Mouse (Mus musculus) midbrain, embryonic 14.5 days (tissue): Measurements from ENCODE around the gene Atpaf2. TPM values are rescaled to one million over a fixed set of nuclear protein-coding genes. Genes with fewer than 3 reads are reported as not detected.

ENCODE experiments used
- ATAC-seq: fragments of 200-750 bp; cut with Nextera tagmentation; 2 replicates; pipeline ENCODE4 v1.8.0; 2017; ENCODE audit warnings: moderate number of reproducible peaks, moderate library complexity; ENCODE audit not compliant: low FRiP score, low TSS enrichment
- DNase-seq: peaks from one replicate; pipeline ENCODE4 v3.0.0-alpha.2; 2015
- H3K27ac ChIP-seq: fragments of 300-500 bp; sonication (generic); replicated peaks from 2 replicates; pipeline ENCODE4 v1.5.1; 2014; ENCODE audit warnings: mild to moderate bottlenecking, low read depth, low read length, moderate library complexity
- H3K27me3 ChIP-seq: fragments of 300-500 bp; sonication (generic); 2 replicates; pipeline ENCODE4 v1.6.1; 2014; ENCODE audit warnings: low read length, control low read depth, mixed read lengths; ENCODE audit not compliant: control insufficient read depth, insufficient read depth
- H3K36me3 ChIP-seq: fragments of 300-500 bp; sonication (generic); 2 replicates; pipeline ENCODE4 v1.6.1; 2014; ENCODE audit warnings: low read length, control low read depth; ENCODE audit not compliant: control insufficient read depth, insufficient read depth
- H3K4me1 ChIP-seq: fragments of 300-500 bp; sonication (generic); 2 replicates; pipeline ENCODE4 v1.6.1; 2014; ENCODE audit warnings: mild to moderate bottlenecking, antibody characterized with exemption, low read length, control low read depth; ENCODE audit not compliant: control insufficient read depth, insufficient read depth
- H3K4me2 ChIP-seq: fragments of 300-500 bp; sonication (generic); 2 replicates; pipeline ENCODE4 v1.6.1; 2014; ENCODE audit warnings: mild to moderate bottlenecking, low read length, moderate library complexity
- H3K4me3 ChIP-seq: fragments of 300-500 bp; sonication (generic); replicated peaks from 2 replicates; pipeline ENCODE4 v1.5.1; 2014; ENCODE audit warnings: low read depth, low read length
- H3K9ac ChIP-seq: fragments of 300-500 bp; sonication (generic); replicated peaks from 2 replicates; pipeline ENCODE4 v1.6.1; 2014; ENCODE audit warnings: mild to moderate bottlenecking, low read length, moderate library complexity
- H3K9me3 ChIP-seq: fragments of 300-500 bp; sonication (generic); 2 replicates; pipeline ENCODE4 v1.6.1; 2016; ENCODE audit warnings: low read length, control low read depth, mixed read lengths; ENCODE audit not compliant: control insufficient read depth
- WGBS: fragments of 180-500 bp; shearing (Covaris S2); extraction: QIAGEN DNeasy Blood & Tissue Kit; methylation state at CpG from one replicate; pipeline ENCODE4 v1.1.7; 2014; 5-methylcytosine and 5-hydroxymethylcytosine counted together
- polyA plus RNA-seq: library from polyadenylated mRNA; unstranded; fragments of >200 nt; fragmentation: Nextera tagmentation; extraction: Ambion mirVana; gene quantifications from 2 replicates; pipeline ENCODE4 v1.2.1, GENCODE M21; 2014

Gene Atpaf2
- 38.8 and 42.5 TPM in 2 replicates for polyA plus RNA-seq

- Histone ChIP-seq H3K9ac (peak within 1 kb of the TSS; percentile 83), H3K4me3 (peak within 1 kb of the TSS; percentile 91), H3K27ac (peak within 1 kb of the TSS; percentile 81), H3K9me3 (no peaks in the 10 kb centered on the region), H3K36me3 (no peaks in the 10 kb centered on the region), H3K27me3 (no peaks in the 10 kb centered on the region), H3K4me1 (peaks cover 12% of the 10 kb centered on the region), H3K4me2 (peak within 1 kb of the TSS; percentile 60)
- DNase-seq, result no peak
- WGBS, result 0% methylated on average over 39 of the region's 39 CpGs
- peak; percentile 46 for ATAC-seq
These were observed at the start of gene Atpaf2 for GRCm38 (mm10) chr11:60417717-60418472. Atpaf2 (minus strand) TSS chr11:60418457.

GRCm38 (mm10) chr11:60465943-60466380 lies 47.7 kb upstream of the Atpaf2 start:
- Histone ChIP-seq H3K4me2 (no peak overlapping the region), H3K27ac (no peak overlapping the region), H3K4me1 (no peaks in the 10 kb centered on the region), H3K9me3 (no peaks in the 10 kb centered on the region), H3K36me3 (peaks cover 91% of the 10 kb centered on the region), H3K27me3 (no peaks in the 10 kb centered on the region), H3K4me3 (no peak overlapping the region), H3K9ac (no peak overlapping the region)
- 88% methylated on average over 2 of the region's 2 CpGs for WGBS
- no peak for ATAC-seq
- DNase-seq, result peak; percentile 53

GRCm38 (mm10) chr11:60457973-60458372 lies 39.7 kb upstream of the Atpaf2 start:
- Histone ChIP-seq H3K4me1 (peaks cover 6% of the 10 kb centered on the region), H3K4me3 (no peak overlapping the region), H3K9me3 (no peaks in the 10 kb centered on the region), H3K27me3 (no peaks in the 10 kb centered on the region), H3K9ac (no peak overlapping the region), H3K36me3 (peaks cover 66% of the 10 kb centered on the region), H3K4me2 (no peak overlapping the region), H3K27ac (no peak overlapping the region)
- DNase-seq, result peak; percentile 26
- 89% methylated on average over 1 of the region's 1 CpGs for WGBS
- ATAC-seq, result no peak

GRCm38 (mm10) chr11:60454745-60455087 lies 36.5 kb upstream of the Atpaf2 start:
- Histone ChIP-seq H3K27me3 (no peaks in the 10 kb centered on the region), H3K4me1 (peaks cover 6% of the 10 kb centered on the region), H3K36me3 (peaks cover 35% of the 10 kb centered on the region), H3K4me2 (peak overlapping the region; percentile 81), H3K27ac (peak overlapping the region; percentile 68), H3K4me3 (peak overlapping the region; percentile 66), H3K9me3 (no peaks in the 10 kb centered on the region), H3K9ac (peak overlapping the region; percentile 80)
- WGBS, result under 1% methylated on average over 17 of the region's 17 CpGs
- ATAC-seq (peak; percentile 50; the same call in 1 of the 2 replicates), DNase-seq (no peak)

GRCm38 (mm10) chr11:60454080-60454744 lies 36.0 kb upstream of the Atpaf2 start, which contains the start of gene Drg2:
Drg2 (plus strand) TSS chr11:60454591.
- Histone ChIP-seq H3K9me3 (no peaks in the 10 kb centered on the region), H3K4me1 (peaks cover 6% of the 10 kb centered on the region), H3K27ac (peak within 1 kb of the TSS; percentile 68), H3K27me3 (no peaks in the 10 kb centered on the region), H3K36me3 (peaks cover 30% of the 10 kb centered on the region), H3K4me3 (peak within 1 kb of the TSS; percentile 66), H3K4me2 (peak within 1 kb of the TSS; percentile 81), H3K9ac (peak within 1 kb of the TSS; percentile 80)
- DNase-seq (peak; percentile 96), ATAC-seq (peak; percentile 91)
- 4% methylated on average over 27 of the region's 27 CpGs for WGBS

- H3K9me3 ChIP-seq, result no peaks in the 10 kb centered on the region
- H3K27ac ChIP-seq, result no peak overlapping the region
- peaks cover 36% of the 10 kb centered on the region for H3K36me3 ChIP-seq
- H3K4me2 ChIP-seq, result no peak overlapping the region
- 82% methylated on average over 4 of the region's 4 CpGs for WGBS
- no peak overlapping the region for H3K9ac ChIP-seq
- DNase-seq (no peak), ATAC-seq (no peak)
- H3K27me3 ChIP-seq, result no peaks in the 10 kb centered on the region
- H3K4me3 ChIP-seq, result no peak overlapping the region
- no peaks in the 10 kb centered on the region for H3K4me1 ChIP-seq
These were observed 25.8 kb upstream of the Atpaf2 start for GRCm38 (mm10) chr11:60444007-60444406.

- H3K4me3 ChIP-seq, result no peak overlapping the region
- H3K4me2 ChIP-seq, result no peak overlapping the region
- no peaks in the 10 kb centered on the region for H3K9me3 ChIP-seq
- H3K36me3 ChIP-seq, result peaks cover 46% of the 10 kb centered on the region
- H3K9ac ChIP-seq, result no peak overlapping the region
- H3K27me3 ChIP-seq, result no peaks in the 10 kb centered on the region
- ATAC-seq (no peak), DNase-seq (no peak)
- 89% methylated on average over 6 of the region's 6 CpGs for WGBS
- no peaks in the 10 kb centered on the region for H3K4me1 ChIP-seq
- H3K27ac ChIP-seq, result no peak overlapping the region
These were observed 24.6 kb upstream of the Atpaf2 start for GRCm38 (mm10) chr11:60442896-60443295.

GRCm38 (mm10) chr11:60440176-60440575 lies 21.9 kb upstream of the Atpaf2 start:
- H3K4me3 ChIP-seq, result no peak overlapping the region
- H3K27ac ChIP-seq, result no peak overlapping the region
- H3K4me1 ChIP-seq, result no peaks in the 10 kb centered on the region
- WGBS, result 60% methylated on average over 7 of the region's 7 CpGs
- H3K9me3 ChIP-seq, result no peaks in the 10 kb centered on the region
- H3K9ac ChIP-seq, result no peak overlapping the region
- DNase-seq, result no peak
- peaks cover 68% of the 10 kb centered on the region for H3K36me3 ChIP-seq
- no peak for ATAC-seq
- H3K27me3 ChIP-seq, result no peaks in the 10 kb centered on the region
- no peak overlapping the region for H3K4me2 ChIP-seq
